In the genomic region with DNA sequence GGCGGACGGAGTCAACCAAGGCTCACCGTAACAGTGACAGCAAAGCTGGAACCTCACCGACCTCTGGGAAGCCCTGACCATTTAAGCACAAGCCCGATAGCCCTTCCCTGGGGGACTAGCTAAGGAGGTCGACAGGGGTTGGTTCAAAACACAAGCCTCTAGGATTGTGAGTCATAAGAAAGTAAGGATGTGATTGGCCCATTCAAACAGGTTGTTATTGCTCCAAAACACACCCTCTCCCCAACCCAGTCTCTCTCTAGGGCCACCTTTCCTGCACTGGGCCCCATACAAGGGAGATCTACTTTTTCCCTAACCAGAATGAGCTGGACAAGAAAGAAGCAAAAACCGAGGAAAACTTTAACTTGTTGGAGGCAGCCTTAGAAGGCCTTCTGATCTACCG, we compare ENCODE assay signal across 20 mouse cellular contexts. TPM values are rescaled to one million over a fixed set of nuclear protein-coding genes. Genes with fewer than 3 reads are reported as not detected.
A peak's percentile ranks its signal among the peaks of the same experiment; 100 is the strongest.
DNase-seq lines count a peak whose midpoint lies in the region; TF ChIP-seq lines count a peak whose summit lies in the region.
"Had no signal": no experiment of that assay in that cellular context is flagged by ENCODE, and none has a peak within 500 bp of the region (broad histone marks: within the 10 kb centered on the region; RNA-seq: fewer than 3 reads in every experiment).

No protein-coding gene starts in this region.

- no peaks in the 10 kb centered on the region for H3K4me1 ChIP-seq in ES-Bruce4 (ENCODE audit: control insufficient read depth, insufficient read depth, low read length)
- H3K4me1 ChIP-seq: forebrain, embryonic 13.5 days; hindbrain, embryonic 13.5 days; intestine, embryonic 15.5 days had no signal

- H3K27me3 ChIP-seq in ES-Bruce4 (ENCODE audit: control insufficient read depth, insufficient read depth, low read length, poor library complexity, severe bottlenecking): no peaks in the 10 kb centered on the region
- H3K27me3 ChIP-seq: CH12.LX; forebrain, embryonic 13.5 days; hindbrain, embryonic 13.5 days; intestine, embryonic 15.5 days had no signal

- H3K9ac ChIP-seq in ES-Bruce4 (ENCODE audit: low read depth, poor library complexity, severe bottlenecking): peak overlapping the region; percentile 41
- H3K9ac ChIP-seq: forebrain, embryonic 13.5 days; hindbrain, embryonic 13.5 days; intestine, embryonic 15.5 days had no signal

- TF ChIP-seq POLR2A in ES-Bruce4 (IDR thresholded peaks at IDR 0.05; ENCODE audit: insufficient read depth, low read length): peak; percentile 58

- H3K4me3 ChIP-seq in ES-Bruce4 (ENCODE audit: low read depth, low read length): peak overlapping the region; percentile 73
- H3K4me3 ChIP-seq: forebrain, embryonic 10.5 days; forebrain, embryonic 13.5 days; hindbrain, embryonic 10.5 days; hindbrain, embryonic 13.5 days; intestine, embryonic 15.5 days had no signal

- DNase-seq in thymus, postnatal 14 days: peak; percentile 9
- DNase-seq in thymus, postnatal 10 days (ENCODE audit: low spot score in 2 of 2): no peak
- DNase-seq in R1 (ENCODE audit: low read depth, low spot score): peak; percentile 89
- DNase-seq in kidney, adult 9 months: no peak
- no peak for DNase-seq in cerebellum, adult 9-11 months
- DNase-seq: B cell, adult 2 months; cerebellum, adult 11 months; cerebellum, adult 2 months; cerebellum, postnatal 14 days; gastrocnemius, postnatal 10 days; gastrocnemius, postnatal 36 days; heart, postnatal 36 days; kidney, adult 11 months had no signal

- TF ChIP-seq EP300 in ES-Bruce4 (IDR thresholded peaks at IDR 0.05; ENCODE audit: insufficient read depth, low read depth, low read length): 0 out of 2 replicates have a peak, but pooled peaks have one; percentile 30

- H3K27ac ChIP-seq in ES-Bruce4 (ENCODE audit: insufficient read depth, low read length): peak overlapping the region; percentile 96
- H3K27ac ChIP-seq: forebrain, embryonic 10.5 days; forebrain, embryonic 13.5 days; hindbrain, embryonic 10.5 days; hindbrain, embryonic 13.5 days; intestine, embryonic 15.5 days had no signal

- no peak for TF ChIP-seq CTCF in ES-Bruce4 (IDR thresholded peaks at IDR 0.05; ENCODE audit: low read depth, low read length)

- H3K9me3 ChIP-seq in ES-Bruce4 (replicated peaks; ENCODE audit: control insufficient read depth, insufficient read depth, low read length, poor library complexity, severe bottlenecking): peaks cover 7% of the 10 kb centered on the region
- H3K9me3 ChIP-seq: intestine, embryonic 15.5 days had no signal

- no peaks in the 10 kb centered on the region for H3K36me3 ChIP-seq in ES-Bruce4 (ENCODE audit: control insufficient read depth, insufficient read depth, low read length, poor library complexity, severe bottlenecking)
- H3K36me3 ChIP-seq: forebrain, embryonic 10.5 days; hindbrain, embryonic 10.5 days; hindbrain, embryonic 13.5 days; intestine, embryonic 15.5 days had no signal

RNA-seq across cellular contexts. Expression of gene Zfp518a, which starts 40.9 kb away (rescaled TPM):
- polyA plus RNA-seq in ES-Bruce4 (2011; ENCODE audit: insufficient read depth, insufficient read length, low read depth, missing spikeins): 34.4 and 41.3 TPM in 2 replicates

RNA-seq across cellular contexts. Expression of gene Blnk, which starts 59.0 kb away (rescaled TPM):
- polyA plus RNA-seq in ES-Bruce4 (2011; ENCODE audit: insufficient read depth, insufficient read length, low read depth, missing spikeins): 6.0 and 7.6 TPM in 2 replicates

Comparison
In these comparisons a context has a peak if more than half of its experiments do, and no peak if none do; other contexts are left out.
1. DNase-seq: peak in thymus, postnatal 14 days (single experiment) and R1 (single experiment); none in thymus, postnatal 10 days (0 of 2), kidney, adult 9 months (single experiment) and cerebellum, adult 9-11 months (single experiment).